18 mouse cellular contexts compared by ENCODE assay signal in genomic region chr9:102735231-102735630, GRCm38 (mm10). TPM values are rescaled to one million over a fixed set of nuclear protein-coding genes. Genes with fewer than 3 reads are reported as not detected.
DNase-seq lines count a peak whose midpoint lies in the region; ATAC-seq and TF ChIP-seq lines count a peak whose summit lies in the region.
"Had no signal": no experiment of that assay in that cellular context is flagged by ENCODE, and none has a peak within 500 bp of the region (broad histone marks: within the 10 kb centered on the region; RNA-seq: fewer than 3 reads in every experiment).

No protein-coding gene starts in this region.

- no peak for TF ChIP-seq POLR2A in lung, adult 2 months (IDR thresholded peaks at IDR 0.05; ENCODE audit: borderline replicate concordance, extremely low read depth, low read depth, low read length)

- no peak overlapping the region for H3K4me3 ChIP-seq in heart, embryonic 10.5 days
- no peak overlapping the region for H3K4me3 ChIP-seq in lung, embryonic 14.5 days (ENCODE audit: low read depth, low read length)
- no peak overlapping the region for H3K4me3 ChIP-seq in lung, adult 2 months (replicated peaks; ENCODE audit: extremely low read depth, low read depth, low read length)
- H3K4me3 ChIP-seq in intestine, postnatal 0 days (ENCODE audit: low read depth, low read length) = no peak overlapping the region
- no peak overlapping the region for H3K4me3 ChIP-seq in stomach, embryonic 15.5 days (replicated peaks)
- H3K4me3 ChIP-seq in heart, embryonic 12.5 days = no peak overlapping the region
- H3K4me3 ChIP-seq: erythroblast, embryonic 14.5 days; heart, adult 2 months; hindbrain, embryonic 15.5 days; limb, embryonic 13.5 days had no signal

- H3K4me1 ChIP-seq in heart, embryonic 10.5 days = peaks cover 56% of the 10 kb centered on the region
- peaks cover 10% of the 10 kb centered on the region; the same call in 1 of the 2 replicates for H3K4me1 ChIP-seq in lung, embryonic 14.5 days (ENCODE audit: insufficient read depth)
- H3K4me1 ChIP-seq in lung, adult 2 months (ENCODE audit: control insufficient read depth, insufficient read depth, low read length) = peaks cover 27% of the 10 kb centered on the region
- H3K4me1 ChIP-seq in intestine, postnatal 0 days (replicated peaks; ENCODE audit: control insufficient read depth, insufficient read depth, low read length) = peaks cover 13% of the 10 kb centered on the region; the same call in 1 of the 2 replicates
- H3K4me1 ChIP-seq in stomach, embryonic 15.5 days = peaks cover 15% of the 10 kb centered on the region; the same call in 1 of the 2 replicates
- peaks cover 28% of the 10 kb centered on the region for H3K4me1 ChIP-seq in heart, embryonic 12.5 days (replicated peaks)
- H3K4me1 ChIP-seq: hindbrain, embryonic 15.5 days had no signal

- no peaks in the 10 kb centered on the region for H3K9me3 ChIP-seq in heart, embryonic 10.5 days
- no peaks in the 10 kb centered on the region for H3K9me3 ChIP-seq in lung, embryonic 14.5 days (ENCODE audit: low read depth, low read length)
- H3K9me3 ChIP-seq in intestine, postnatal 0 days (ENCODE audit: control insufficient read depth) = no peaks in the 10 kb centered on the region
- H3K9me3 ChIP-seq in stomach, embryonic 15.5 days = no peaks in the 10 kb centered on the region
- H3K9me3 ChIP-seq in heart, embryonic 12.5 days (replicated peaks) = no peaks in the 10 kb centered on the region
- H3K9me3 ChIP-seq: hindbrain, embryonic 15.5 days; limb, embryonic 13.5 days had no signal

- H3K9ac ChIP-seq in lung, embryonic 14.5 days = no peak overlapping the region
- no peak overlapping the region for H3K9ac ChIP-seq in intestine, postnatal 0 days (ENCODE audit: low read depth, low read length)
- H3K9ac ChIP-seq in stomach, embryonic 15.5 days = no peak overlapping the region
- H3K9ac ChIP-seq in heart, embryonic 12.5 days = no peak overlapping the region
- H3K9ac ChIP-seq: hindbrain, embryonic 15.5 days; limb, embryonic 13.5 days had no signal

- 81% methylated on average over 3 of the region's 3 CpGs for WGBS in heart, embryonic 10.5 days
- WGBS in lung, embryonic 14.5 days = 80% methylated on average over 3 of the region's 3 CpGs
- WGBS in lung, adult 2 months = 74% methylated on average over 3 of the region's 3 CpGs
- 89% methylated on average over 3 of the region's 3 CpGs for WGBS in intestine, postnatal 0 days
- WGBS in stomach, embryonic 15.5 days = 86% methylated on average over 3 of the region's 3 CpGs
- 76% methylated on average over 3 of the region's 3 CpGs for WGBS in heart, embryonic 12.5 days

- peaks cover 38% of the 10 kb centered on the region for H3K36me3 ChIP-seq in heart, embryonic 10.5 days
- peaks cover 39% of the 10 kb centered on the region for H3K36me3 ChIP-seq in lung, embryonic 14.5 days (ENCODE audit: insufficient read depth)
- peaks cover 30% of the 10 kb centered on the region for H3K36me3 ChIP-seq in intestine, postnatal 0 days (ENCODE audit: control insufficient read depth, insufficient read depth)
- H3K36me3 ChIP-seq in stomach, embryonic 15.5 days = peaks cover 29% of the 10 kb centered on the region
- peaks cover 38% of the 10 kb centered on the region for H3K36me3 ChIP-seq in heart, embryonic 12.5 days

- DNase-seq in heart, embryonic 10.5 days (ENCODE audit: low spot score) = no peak
- DNase-seq in heart, postnatal 4 days = no peak
- no peak for DNase-seq in lung, embryonic 14.5 days
- no peak for DNase-seq in lung, adult 2 months
- no peak for DNase-seq in spleen, postnatal 14 days (ENCODE audit: low spot score in 2 of 2)
- DNase-seq: cerebellum, adult 9-11 months; gastrocnemius, postnatal 10 days; heart, adult 2 months; heart, postnatal 10 days; thymus, adult 18-20 months had no signal

- no peak for ATAC-seq in lung, embryonic 14.5 days (ENCODE audit: insufficient read depth)
- no peak for ATAC-seq in intestine, postnatal 0 days
- ATAC-seq in stomach, embryonic 15.5 days (ENCODE audit: insufficient read depth, low FRiP score, low read depth) = no peak
- no peak for ATAC-seq in heart, embryonic 12.5 days (ENCODE audit: insufficient number of reproducible peaks, low FRiP score)
- ATAC-seq: forebrain, embryonic 16.5 days; midbrain, embryonic 16.5 days had no signal

- no peaks in the 10 kb centered on the region for H3K27me3 ChIP-seq in heart, embryonic 10.5 days (ENCODE audit: insufficient read depth, poor library complexity, severe bottlenecking)
- no peaks in the 10 kb centered on the region for H3K27me3 ChIP-seq in lung, embryonic 14.5 days (ENCODE audit: insufficient read depth, low read length)
- no peaks in the 10 kb centered on the region for H3K27me3 ChIP-seq in intestine, postnatal 0 days (replicated peaks; ENCODE audit: control insufficient read depth, insufficient read depth, low read length)
- no peaks in the 10 kb centered on the region for H3K27me3 ChIP-seq in stomach, embryonic 15.5 days (replicated peaks)
- H3K27me3 ChIP-seq in heart, embryonic 12.5 days (replicated peaks) = no peaks in the 10 kb centered on the region
- H3K27me3 ChIP-seq: hindbrain, embryonic 15.5 days; limb, embryonic 13.5 days had no signal

- no peak for TF ChIP-seq CTCF in lung, embryonic 14.5 days (IDR thresholded peaks at IDR 0.05; ENCODE audit: low read depth)
- TF ChIP-seq CTCF in lung, adult 2 months (IDR thresholded peaks at IDR 0.05; ENCODE audit: insufficient read depth, low read length) = no peak
- TF ChIP-seq CTCF in intestine, postnatal 0 days (IDR thresholded peaks at IDR 0.05; ENCODE audit: low read depth) = no peak

- H3K4me2 ChIP-seq in lung, embryonic 14.5 days = no peak overlapping the region
- H3K4me2 ChIP-seq in intestine, postnatal 0 days (replicated peaks; ENCODE audit: low read depth) = no peak overlapping the region
- no peak overlapping the region for H3K4me2 ChIP-seq in stomach, embryonic 15.5 days
- H3K4me2 ChIP-seq in heart, embryonic 12.5 days = no peak overlapping the region
- H3K4me2 ChIP-seq: hindbrain, embryonic 15.5 days; limb, embryonic 13.5 days had no signal

- 0 out of 2 replicates have a peak overlapping the region, but pooled peaks have one; percentile 12 for H3K27ac ChIP-seq in heart, embryonic 10.5 days
- peak overlapping the region; percentile 87 for H3K27ac ChIP-seq in lung, embryonic 14.5 days (ENCODE audit: low read depth)
- peak overlapping the region; percentile 70; the same call in 1 of the 2 replicates for H3K27ac ChIP-seq in intestine, postnatal 0 days (ENCODE audit: low read depth, low read length)
- H3K27ac ChIP-seq in stomach, embryonic 15.5 days = peak overlapping the region; percentile 87; the same call in 1 of the 2 replicates
- H3K27ac ChIP-seq in heart, embryonic 12.5 days (ENCODE audit: poor library complexity, severe bottlenecking) = no peak overlapping the region
- H3K27ac ChIP-seq: heart, adult 2 months; hindbrain, embryonic 15.5 days had no signal

RNA-seq across cellular contexts. Expression of gene Amotl2, which starts 18.8 kb away (rescaled TPM):
- polyA plus RNA-seq in heart, embryonic 10.5 days (2016; fragmentation: Nextera tagmentation; extraction: Ambion mirVana) = 52.5 and 54.8 TPM in 2 replicates
- total RNA-seq in heart, postnatal 4 days (2021) = 10 to 100 TPM; 90.0 to 91.6 TPM
- polyA plus RNA-seq in lung, embryonic 14.5 days (2014; fragmentation: Nextera tagmentation; extraction: Ambion mirVana) = 40.3 and 49.4 TPM in 2 replicates
- 82.6 and 101 TPM in 2 replicates for polyA plus RNA-seq in lung, adult 2 months (2012; rRNA removed)
- 12.4 and 13.4 TPM in 2 replicates for polyA plus RNA-seq in intestine, postnatal 0 days (2015; fragmentation: Nextera tagmentation; extraction: Ambion mirVana)
- 35.3 and 37.7 TPM in 2 replicates for polyA plus RNA-seq in stomach, embryonic 15.5 days (2015; fragmentation: Nextera tagmentation; extraction: Ambion mirVana)
- 59.2 and 61.6 TPM in 2 replicates for polyA plus RNA-seq in heart, embryonic 12.5 days (2016; fragmentation: Nextera tagmentation; extraction: Ambion mirVana)
